Mouse (Mus musculus) left cerebral cortex, postnatal 4 days (tissue): ENCODE measurements at regions not wholly inside any gene's neighbourhood (a gene's known extent, or its start where the extent isn't known, plus 50 kb on each side); places are given as distances from the start of the nearest gene placed in this dataset.

Experiments
- DNase-seq: peaks from one replicate; pipeline ENCODE4 v3.0.0-alpha.2; 2022
- intact Hi-C: fragments of 180-260 bp; cut with DNase I; formaldehyde crosslinking; loops from one replicate; pipeline ENCODE4 v1.15.1; 2025

DNA sequence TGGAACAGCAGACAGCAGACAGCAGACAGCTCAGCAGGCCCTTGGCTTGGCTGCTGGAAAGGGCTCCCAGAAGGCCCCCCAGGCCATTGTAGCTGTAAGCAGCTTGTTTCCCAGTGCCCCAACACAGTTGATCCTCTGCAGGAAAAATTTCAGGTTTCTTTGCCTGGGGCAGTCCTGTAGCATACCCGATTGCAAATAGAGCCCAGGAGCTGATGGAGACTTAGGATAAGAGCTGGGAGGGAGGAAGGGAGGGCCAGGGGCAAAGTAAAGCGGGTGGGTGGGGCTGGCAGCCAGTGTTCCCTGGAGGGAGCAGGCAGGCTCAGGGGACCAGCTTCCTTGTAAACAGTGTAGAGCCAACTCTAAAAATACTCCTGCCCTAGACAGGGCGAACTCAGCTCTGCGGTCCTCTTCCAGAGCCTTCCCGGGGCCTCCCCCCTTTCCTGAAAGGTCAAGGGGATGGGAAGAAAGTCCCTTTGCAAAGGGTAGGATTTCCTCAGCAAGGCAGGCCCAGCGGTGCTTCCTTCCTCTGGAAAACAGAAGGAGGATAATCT, 101.8 kb upstream of the Jun start:
- intact Hi-C loops: no loop called here
- peak; percentile 29 for DNase-seq

DNA sequence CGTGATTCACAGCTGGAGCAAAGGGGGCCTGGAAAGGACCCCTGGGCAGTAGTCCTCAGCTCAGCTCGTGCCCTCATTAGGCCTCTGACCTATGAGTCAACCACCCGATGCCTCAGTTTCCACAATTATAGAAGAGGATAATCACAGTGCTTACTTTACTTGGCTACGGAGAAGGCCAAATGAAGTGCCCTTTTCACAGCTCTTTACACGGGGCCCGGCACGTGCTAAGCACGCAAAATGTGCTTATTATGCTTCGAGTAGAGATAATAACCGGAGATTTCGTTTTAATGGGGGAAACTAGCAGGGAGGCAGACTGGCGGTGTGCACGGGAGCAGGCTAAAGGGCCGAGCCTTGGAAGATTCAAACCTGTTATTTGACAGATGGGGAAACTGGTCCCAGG, 102.4 kb upstream of the Jun start:
- no peak for DNase-seq
- intact Hi-C loops: no loop called here

DNA sequence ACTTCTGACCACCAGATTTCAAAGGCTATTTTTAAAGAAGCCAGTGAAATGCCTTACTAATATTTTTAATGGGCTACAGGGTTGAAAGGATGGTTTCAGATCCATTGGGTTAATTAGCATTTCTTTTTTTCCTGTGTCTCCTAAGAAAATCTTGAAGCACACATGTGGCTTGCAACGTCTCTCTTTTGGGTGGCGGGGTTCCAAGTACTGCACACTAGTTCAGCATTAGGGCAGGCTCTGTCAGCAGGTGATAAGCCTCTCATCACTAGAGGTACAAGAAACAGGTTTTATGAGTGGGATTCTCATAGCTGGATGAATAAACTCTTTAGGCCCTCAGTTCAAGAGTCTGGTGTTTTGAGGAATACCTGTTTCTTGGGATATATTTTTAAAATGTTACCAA, 103.2 kb upstream of the Jun start:
- intact Hi-C loops: no loop called here
- DNase-seq: no peak

DNA sequence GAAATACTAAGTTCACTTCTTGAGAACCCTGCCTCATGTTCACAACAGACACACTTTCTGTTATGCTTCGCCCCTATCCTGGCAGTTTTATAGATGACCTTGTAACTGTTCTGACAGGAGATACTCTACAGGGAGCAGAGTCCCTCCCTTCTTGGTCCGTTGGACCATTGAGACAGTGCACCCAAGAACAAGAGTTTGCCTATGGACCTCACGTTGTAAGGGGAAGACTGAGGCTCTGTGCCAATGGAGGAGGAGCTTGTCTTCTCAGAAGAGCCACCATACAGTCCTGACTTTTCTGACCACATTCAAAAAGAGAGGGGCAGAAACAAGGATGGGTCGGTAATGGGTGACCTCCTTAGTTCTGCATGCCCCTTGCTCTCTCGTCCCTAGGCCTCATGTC, 103.8 kb upstream of the Jun start:
- intact Hi-C loops: no loop called here
- DNase-seq: no peak

DNA sequence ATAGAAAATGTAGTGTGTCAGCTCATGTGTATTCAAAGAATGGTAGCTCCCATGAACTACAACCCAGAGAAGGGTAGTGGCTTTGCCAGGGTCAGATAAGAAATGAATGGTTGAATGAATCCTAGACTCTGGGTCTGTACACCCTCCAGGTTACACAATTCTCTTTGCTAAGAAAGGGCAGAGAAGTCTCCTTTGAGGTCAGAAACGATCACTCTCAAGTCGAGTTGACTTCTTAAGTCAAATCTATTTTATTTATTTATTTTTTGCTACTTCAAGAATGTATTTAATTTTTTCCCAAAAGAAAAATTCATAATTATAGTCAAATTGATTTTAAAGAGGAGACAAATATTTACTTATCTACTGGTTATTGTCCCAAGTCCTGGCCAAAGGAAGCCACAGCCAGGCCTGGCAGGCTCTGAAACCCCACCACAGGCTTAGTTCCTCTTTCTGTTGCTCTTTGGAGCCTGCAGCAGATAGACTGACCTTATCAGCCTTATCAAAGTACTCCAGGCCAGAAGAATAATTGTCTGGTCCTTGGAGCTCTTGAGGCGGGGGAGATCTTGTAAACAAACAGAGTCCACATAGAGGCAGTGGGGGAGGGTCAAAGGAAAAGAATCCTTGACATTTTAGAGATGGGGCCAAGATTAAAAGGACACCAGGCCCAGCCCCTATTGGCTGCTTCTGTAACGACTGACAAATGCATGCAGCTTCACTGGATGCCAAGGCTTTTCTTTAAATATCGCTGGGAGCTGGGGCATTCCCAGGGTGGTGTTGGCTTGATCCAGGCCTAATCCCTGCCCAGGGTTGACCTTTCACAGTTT, 104.6 kb upstream of the Jun start:
- intact Hi-C loops: no loop called here
- DNase-seq: no peak

DNA sequence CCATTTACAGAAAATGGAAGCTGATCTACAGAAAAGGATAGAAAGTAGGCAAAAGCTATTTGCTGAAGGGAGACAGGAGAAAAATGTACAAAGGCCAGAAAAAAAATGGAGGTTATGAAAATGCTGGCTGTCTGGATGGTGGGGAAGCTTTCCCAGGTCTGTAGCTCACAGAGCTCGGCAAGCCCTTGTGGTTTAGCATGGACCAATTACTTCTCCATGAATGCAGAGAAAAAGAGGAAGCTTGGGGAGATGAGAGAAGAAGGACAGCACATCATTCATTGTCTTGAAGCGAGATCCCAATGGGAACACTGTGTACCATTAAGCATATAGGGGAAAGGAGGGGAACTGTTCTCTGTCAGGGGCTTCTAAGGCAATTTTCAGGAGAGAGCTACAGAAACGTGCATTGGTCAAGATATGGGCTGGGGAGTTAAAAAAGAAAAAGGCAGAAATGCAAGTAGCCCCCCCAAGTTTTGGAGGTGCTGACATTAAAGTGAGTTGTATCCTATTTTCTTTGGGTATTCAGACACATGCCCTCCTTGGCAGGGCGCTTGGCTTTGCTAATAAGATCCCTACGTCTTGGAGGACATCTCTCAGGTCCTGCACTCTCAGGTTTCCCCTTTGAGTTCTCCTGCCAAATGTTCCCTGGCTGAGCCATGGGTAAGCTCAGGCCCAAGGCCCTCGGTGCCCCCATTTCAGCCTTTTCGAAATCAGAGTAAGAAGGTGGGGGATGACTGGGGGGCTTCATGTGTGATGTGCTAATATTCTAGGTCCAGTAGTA, 105.8 kb upstream of the Jun start:
- intact Hi-C loops: no loop called here
- no peak for DNase-seq

DNA sequence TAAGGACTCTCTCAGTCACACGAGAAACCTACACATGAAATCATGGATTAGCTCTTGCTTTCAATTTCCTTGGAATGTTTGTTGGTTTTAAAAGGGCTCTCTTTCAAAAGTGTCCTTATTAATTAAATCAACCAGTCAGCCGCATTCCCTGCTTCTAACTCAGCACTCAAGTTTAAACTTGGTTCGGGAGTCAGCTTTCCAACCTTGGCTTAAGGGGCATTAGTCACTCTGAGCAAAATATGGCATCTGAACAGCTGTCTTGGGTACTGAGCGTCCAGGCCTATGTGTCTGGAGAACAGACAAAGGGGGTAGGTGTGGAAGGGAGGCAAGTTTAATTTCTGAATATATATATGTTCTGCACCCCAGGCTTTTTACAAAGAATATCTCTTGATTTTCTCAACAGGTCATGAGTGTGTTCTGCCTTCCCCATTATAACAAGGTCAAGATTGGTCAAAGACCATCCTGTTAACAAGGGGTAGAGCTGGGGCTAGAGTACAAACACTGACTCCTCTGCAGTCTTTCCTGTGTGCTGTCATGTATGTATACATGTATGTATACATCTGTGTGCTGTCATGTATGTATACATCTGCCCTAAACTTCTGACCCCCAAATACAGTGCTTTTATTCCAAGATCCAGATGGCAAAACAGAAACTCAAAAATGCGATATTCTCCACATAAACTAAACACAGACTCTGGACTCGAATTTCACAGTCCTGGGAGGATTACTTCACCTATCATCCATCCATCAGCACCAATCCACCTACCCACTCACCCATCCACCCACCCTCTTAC, 106.8 kb upstream of the Jun start:
- DNase-seq: no peak
- intact Hi-C loops: no loop called here

DNA sequence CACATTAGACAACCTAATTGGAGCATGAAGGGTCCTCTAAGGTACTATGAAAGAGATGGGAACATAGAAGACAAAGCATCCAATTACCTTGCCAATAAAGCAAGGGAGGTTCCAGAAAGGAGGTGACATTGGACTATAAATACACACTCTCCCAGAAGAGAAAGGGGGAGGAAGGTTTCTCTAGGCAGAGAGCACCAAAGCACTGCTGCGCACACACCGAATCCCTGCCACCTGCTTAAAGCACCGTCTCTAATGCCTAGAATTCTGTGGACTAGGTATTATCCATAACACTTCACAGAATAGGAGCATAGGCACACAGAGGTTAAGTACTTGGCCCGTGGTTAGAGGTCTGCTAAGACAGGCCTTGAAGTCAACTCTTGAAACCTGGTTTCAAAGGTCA, 107.8 kb upstream of the Jun start:
- no peak for DNase-seq
- intact Hi-C loops: no loop called here

DNA sequence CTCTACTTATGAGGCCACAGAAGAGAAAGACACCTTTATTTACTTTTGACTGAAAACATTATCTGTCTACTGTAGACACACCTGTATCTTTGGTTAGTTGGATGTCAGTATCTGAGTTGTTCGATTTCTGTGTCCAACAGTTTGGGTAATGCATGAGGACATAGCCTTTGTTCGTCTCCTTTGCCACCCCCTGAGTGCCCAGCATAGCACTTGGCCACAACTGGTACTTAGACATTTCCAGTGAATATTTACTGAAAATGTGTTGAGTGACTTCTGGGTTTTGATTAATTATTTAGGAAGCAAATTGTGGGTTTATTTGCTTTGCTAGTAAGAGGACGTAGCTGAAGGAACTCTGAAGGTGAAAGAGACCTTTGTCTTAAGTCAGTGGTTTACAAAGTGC, 108.4 kb upstream of the Jun start:
- no peak for DNase-seq
- intact Hi-C loops: no loop called here

DNA sequence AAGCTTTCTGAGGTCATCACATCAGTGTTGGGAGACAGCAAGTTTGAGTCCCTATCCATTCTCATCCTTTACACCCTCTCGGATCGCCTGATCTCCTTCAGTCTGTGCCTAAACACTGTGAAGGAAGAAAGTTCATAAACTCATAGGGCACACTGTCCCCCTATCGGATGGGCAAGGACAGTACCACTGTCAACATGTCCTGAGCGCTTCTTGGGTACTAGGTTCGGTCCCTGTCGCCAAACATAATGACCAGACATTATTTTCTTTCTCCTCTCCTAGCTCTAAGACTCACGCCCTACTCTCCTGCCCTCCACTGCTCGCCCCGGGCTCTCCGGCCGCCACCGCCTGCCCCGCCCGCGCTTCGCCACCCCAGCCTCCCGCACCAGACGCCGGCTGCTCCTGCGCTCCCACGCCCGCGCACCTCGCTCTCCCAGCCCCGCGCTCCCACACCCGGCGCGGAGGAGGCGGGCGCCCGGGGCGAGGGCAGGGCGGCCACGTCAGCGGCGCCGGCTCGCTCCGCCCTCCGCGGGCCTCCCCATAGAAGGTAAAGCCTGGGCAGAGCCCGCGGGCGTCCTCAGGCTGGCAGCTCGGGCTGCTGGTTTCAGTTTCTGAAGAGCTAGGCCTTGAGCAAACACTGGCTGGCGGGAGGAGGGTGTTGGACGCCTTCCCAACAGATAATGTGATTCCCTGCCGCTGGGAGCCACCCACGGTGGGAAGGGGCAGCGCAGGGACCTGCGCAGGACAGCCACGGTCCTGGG, 109.1 kb upstream of the Jun start:
- intact Hi-C loops: no loop called here
- DNase-seq: peak; percentile 79

DNA sequence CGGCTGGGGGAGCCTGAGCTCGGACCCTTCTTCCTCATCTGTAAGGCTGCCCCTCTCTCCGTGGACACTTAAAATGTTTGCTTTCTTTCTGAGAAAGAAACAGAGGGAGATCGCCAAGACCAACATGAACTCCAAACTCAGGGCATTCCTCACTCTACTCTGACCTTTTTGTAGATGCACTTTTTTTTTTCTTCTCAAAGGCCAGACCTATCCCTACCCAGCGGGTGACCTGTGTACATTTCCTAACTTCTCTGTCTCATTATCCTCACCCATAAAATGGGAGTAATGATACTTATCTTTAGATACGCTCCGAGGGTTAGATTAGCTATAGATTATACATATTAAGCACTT, 109.6 kb upstream of the Jun start:
- intact Hi-C loops: no loop called here
- no peak for DNase-seq

DNA sequence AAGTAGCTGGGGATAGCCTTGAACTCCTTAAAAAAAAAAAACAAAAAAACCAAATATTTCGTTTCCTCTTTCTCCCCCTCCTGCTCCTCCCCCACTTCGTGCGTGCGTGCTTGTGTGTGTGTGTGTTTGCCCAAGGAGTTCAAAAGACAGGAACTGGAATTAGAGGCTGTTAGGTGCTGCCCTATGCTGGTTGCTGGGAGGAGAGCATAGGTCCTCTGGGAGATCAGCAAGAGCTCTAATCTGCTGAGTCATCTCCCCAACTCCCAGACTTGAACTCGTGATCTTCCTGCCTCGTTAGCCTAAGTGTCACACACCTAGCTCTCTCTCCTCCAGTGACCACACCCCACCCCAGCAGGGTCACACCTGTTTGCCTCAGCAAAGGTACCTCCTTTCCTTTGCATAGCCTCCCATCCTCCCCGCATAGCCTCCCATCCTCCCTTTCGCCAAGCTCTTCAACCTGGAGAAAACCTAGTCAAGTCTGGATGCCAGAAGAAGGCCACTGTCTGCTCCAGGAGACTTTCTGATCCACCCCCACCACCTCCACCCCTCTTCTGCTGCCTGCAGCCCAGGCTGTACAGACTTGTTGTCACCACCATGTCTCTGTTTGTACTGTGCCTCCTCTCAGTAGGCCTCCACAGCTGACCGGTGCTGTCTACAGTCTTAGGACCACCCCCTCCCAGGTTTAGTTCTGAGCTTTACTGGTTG, 110.5 kb upstream of the Jun start:
- intact Hi-C loops: no loop called here
- no peak for DNase-seq

DNA sequence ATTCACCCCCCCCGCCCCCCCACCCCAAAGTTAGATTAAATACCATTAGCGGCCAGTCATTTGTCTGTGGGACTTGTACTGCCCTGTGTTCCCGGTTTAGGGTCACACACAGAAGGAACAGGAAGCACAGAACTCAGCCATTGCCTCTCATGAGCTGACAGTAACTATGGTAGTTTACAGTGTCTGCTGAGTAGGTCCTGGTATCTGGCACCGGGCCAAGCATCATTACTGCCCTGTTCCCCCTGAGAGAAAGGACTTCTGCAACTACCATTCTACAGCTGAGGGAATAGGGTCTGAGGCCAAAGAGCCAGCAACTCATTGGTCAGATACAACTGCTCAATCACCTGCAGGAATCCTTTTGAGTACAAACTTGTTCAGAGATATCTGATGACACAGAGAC, 111.4 kb upstream of the Jun start:
- intact Hi-C loops: no loop called here
- DNase-seq: no peak

DNA sequence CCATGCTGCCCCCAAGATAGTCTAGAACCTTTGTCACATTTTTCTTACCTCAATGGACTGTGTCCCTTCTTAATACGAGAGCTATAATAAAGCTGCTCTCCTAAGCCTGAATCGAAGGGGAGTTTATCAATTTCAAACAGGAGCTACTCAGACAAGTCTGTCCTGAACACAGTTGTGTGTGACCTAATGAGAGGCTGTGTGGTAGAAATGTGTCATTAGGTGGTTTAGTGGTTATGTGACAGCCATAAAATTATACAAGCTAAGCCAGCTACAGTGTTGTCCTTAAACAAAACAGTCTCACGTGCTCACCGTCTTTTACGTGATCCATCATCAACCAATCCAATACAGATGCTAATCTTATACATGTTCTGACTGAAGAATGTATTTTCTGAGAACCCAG, 114.5 kb upstream of the Jun start:
- intact Hi-C loops: no loop called here
- no peak for DNase-seq

DNA sequence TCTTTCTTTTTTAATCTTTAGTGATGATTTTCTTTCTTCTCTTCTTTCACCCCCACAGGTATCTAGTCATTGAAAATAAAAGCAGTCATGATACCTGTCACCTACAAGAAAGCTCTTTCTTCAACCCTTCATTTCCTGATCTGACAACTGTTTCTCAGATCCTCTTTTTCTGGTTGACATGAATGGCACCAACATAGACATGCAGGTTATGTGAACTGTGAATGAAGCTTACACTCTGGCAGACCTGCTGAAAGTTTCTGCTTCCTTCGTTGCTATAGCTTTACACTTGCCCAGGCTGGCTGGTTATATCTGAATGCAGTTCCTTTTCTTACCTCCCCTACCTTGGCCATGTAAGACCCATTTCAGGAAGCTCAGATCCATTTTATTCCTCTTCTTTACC, 115.2 kb upstream of the Jun start:
- DNase-seq: no peak
- intact Hi-C loops: no loop called here

DNA sequence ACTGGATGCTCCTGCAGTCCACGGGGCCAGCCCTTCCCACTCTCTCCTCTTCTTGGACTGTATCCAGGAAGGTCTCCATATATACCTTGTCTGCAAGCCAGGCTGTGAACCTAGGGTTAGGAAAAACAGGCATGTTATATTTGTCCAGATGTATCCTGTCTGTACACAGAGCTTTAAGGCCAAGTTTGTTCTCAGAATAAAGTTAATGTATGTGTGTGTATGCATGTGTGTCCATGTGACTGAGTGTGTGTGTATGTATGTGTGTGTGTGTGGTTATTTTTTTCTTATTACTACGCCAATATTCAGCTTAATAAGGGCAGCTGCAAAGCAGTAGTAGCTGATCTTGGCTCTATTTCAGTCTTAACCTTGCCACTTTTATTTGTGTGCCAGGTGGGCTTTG, 117.7 kb upstream of the Jun start:
- DNase-seq: no peak
- intact Hi-C loops: no loop called here

DNA sequence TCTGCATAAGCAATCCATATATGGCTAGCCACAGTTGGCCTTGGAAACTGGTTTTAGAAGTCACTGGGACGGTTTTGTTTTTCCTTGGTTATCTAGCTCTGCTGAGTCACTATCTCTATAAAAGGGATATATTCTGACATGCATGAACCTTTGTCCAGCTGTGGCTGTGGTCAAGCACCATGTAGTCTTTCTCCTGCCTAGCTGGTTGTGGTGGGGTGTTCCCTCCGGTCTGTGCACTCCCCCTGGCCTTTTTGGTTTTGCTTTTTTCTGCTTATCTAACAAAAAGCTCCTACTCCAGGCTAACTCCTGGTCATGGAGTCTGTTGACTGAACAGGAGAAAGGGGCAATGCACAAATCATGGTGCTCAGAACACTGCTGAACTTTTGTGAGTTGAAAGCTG, 125.7 kb upstream of the Jun start:
- intact Hi-C loops: no loop called here
- no peak for DNase-seq

DNA sequence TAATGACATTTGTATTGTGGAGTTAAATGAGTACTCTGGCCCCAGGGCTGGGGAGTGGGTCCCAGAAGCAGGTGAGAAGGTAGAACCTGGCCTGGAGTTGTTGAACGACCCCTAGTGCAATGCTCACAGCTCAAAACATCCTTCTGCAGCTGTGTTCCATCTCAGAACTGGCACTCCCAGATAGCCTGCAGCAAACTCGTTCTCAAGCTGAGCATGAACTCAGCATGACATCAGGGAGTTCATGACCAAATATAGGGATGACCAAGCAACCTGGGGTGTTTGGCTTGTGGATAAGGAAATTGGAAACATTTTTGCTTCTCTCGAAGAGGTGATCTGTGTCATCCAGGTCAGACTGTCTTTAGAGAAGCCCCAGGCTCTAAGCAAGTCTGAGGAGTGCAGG, 126.4 kb upstream of the Jun start:
- no peak for DNase-seq

DNA sequence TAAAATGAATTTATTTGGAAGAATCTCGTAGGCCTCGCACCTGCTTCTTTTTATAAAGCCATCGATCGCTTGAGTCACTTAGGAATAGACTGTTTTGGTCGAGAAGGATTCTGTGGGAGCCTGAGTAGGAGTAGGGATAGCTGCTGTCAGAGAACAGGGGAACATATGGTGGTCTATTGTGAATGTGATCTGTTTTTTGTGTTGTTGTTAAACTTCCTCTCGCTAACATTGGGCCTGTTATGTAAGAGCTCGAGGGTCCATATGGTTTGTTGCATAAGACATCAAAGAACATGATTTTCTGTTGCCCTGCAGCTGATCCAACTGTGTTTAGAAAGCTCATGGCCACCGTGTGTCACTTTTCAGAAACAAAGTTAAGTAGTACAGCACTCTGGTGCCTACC, 126.9 kb upstream of the Jun start:
- intact Hi-C loops: no loop called here
- no peak for DNase-seq

More for the DNA sequence above, 126.4 kb upstream of the Jun start:
- intact Hi-C loops: no loop called here

DNA sequence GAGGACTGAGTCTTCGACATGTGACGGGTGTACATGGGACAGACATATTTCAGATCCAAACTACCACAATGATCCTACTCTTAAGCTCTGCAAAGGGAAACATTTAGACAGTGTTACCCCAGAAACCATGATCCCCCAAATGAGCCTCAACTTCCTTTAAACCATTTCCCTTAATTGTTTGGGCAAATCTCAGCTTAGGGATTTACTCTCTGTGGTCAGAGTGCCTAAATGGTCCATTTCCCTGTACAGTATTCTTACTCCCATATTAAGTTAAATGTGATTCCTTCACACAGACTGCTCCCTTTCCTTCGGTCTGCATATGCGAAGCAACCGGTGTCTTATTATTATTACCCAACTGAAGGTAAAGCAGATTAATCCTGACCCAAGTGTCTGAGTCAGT, 128.4 kb upstream of the Jun start:
- intact Hi-C loops: no loop called here
- no peak for DNase-seq
